Mouse (Mus musculus) duodenum, adult 2 months (tissue): ENCODE results near the gene Scgb1b27. TPM values are rescaled to one million over a fixed set of nuclear protein-coding genes. Genes with fewer than 3 reads are reported as not detected.

ENCODE experiments used
- polyA plus RNA-seq: library from polyadenylated mRNA; depleted of rRNA; stranded (reverse); fragments of >200 nt; gene quantifications from 2 replicates; pipeline ENCODE4 v1.2.3, GENCODE M21; 2012; ENCODE audit warnings: low replicate concordance; rRNA removed

The Scgb1b27 gene
- not detected in 2 replicates for polyA plus RNA-seq

GRCm38 (mm10) chr7:34021183-34021582 is at the start of gene Scgb1b27:
Gene Scgb1b27, plus strand, starts transcription at chr7:34021483.

DNA sequence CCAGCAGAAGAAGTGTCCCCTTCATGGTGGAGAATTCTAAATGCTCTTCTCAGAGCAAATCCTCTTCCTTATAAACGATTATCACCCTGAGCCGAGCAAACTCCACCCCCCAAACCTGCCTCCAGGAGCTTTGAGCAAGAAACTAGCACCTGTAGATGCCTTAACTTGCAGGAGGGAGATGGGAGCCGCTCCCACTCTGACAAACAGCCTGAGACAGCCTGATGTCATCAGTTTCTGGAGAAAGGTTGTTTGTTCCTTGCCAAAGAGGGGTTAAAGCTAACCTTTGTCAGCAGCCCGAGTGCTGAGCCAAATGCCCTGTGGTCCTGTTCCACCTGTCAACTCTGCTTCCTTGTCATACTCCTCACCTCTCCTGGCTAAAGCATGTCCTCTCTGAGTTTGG is 7.4 kb upstream of the Scgb1b27 start, which contains the start of gene Scgb2b27:
Gene Scgb2b27, minus strand, starts transcription at position 101 of the 400 bp plus-strand sequence.

Other genes starting within 250 kb of the Scgb1b27 start
- gene Scgb2b26, start 76.4 kb upstream of the Scgb1b27 start, polyA plus RNA-seq: not detected in 2 replicates
- gene Scgb2b27, start 7.5 kb upstream of the Scgb1b27 start, polyA plus RNA-seq: not detected in 2 replicates
- gene Scgb1b30, start 73.9 kb downstream of the Scgb1b27 start, polyA plus RNA-seq: not detected in 2 replicates
- 14.5 and 16.8 TPM in 2 replicates for gene Wtip, start 111.8 kb downstream of the Scgb1b27 start, polyA plus RNA-seq
- 9.0 and 9.9 TPM in 2 replicates for gene Uba2, start 148.1 kb downstream of the Scgb1b27 start, polyA plus RNA-seq
- gene Pdcd2l, start 175.2 kb downstream of the Scgb1b27 start, polyA plus RNA-seq: 12.8 and 18.8 TPM in 2 replicates
- gene Gpi1, start 208.9 kb downstream of the Scgb1b27 start, polyA plus RNA-seq: 459 and 493 TPM in 2 replicates
- gene Gm6096, start 229.6 kb downstream of the Scgb1b27 start, polyA plus RNA-seq: not detected in 2 replicates